Mouse (Mus musculus) neural tube, embryonic 11.5 days (tissue): ENCODE data around the gene Gng13. TPM values are rescaled to one million over a fixed set of nuclear protein-coding genes. Genes with fewer than 3 reads are reported as not detected.

Experiments
- ATAC-seq: fragments of 200-750 bp; cut with Nextera tagmentation; 2 replicates; pipeline ENCODE4 v1.8.0; 2017; ENCODE audit warnings: moderate number of reproducible peaks, mild to moderate bottlenecking, moderate TSS enrichment, moderate library complexity; ENCODE audit not compliant: insufficient read depth, low FRiP score, low TSS enrichment
- DNase-seq: peaks from one replicate; pipeline ENCODE4 v3.0.0-alpha.2; 2015; ENCODE audit warnings: low spot score
- H3K27ac ChIP-seq: fragments of 300-500 bp; sonication (generic); 2 replicates; pipeline ENCODE4 v1.5.1; 2014; ENCODE audit warnings: low read depth, mild to moderate bottlenecking, low read length
- H3K27me3 ChIP-seq: fragments of 300-500 bp; sonication (generic); 2 replicates; pipeline ENCODE4 v1.6.1; 2014; ENCODE audit warnings: mild to moderate bottlenecking, low read length, mixed read lengths; ENCODE audit not compliant: control insufficient read depth, insufficient read depth
- H3K36me3 ChIP-seq: fragments of 300-500 bp; sonication (generic); 2 replicates; pipeline ENCODE4 v1.6.1; 2014; ENCODE audit warnings: mild to moderate bottlenecking, low read length, moderate library complexity, mixed read lengths; ENCODE audit not compliant: control insufficient read depth, insufficient read depth
- H3K4me1 ChIP-seq: fragments of 300-500 bp; sonication (generic); 2 replicates; pipeline ENCODE4 v1.6.1; 2014; ENCODE audit warnings: low read length, mixed read lengths; ENCODE audit not compliant: control insufficient read depth, insufficient read depth
- H3K4me2 ChIP-seq: fragments of 300-500 bp; sonication (generic); 2 replicates; pipeline ENCODE4 v1.6.1; 2014; ENCODE audit warnings: low read depth, mild to moderate bottlenecking, moderate library complexity
- H3K4me3 ChIP-seq: fragments of 300-500 bp; sonication (generic); 2 replicates; pipeline ENCODE4 v1.5.1; 2014; ENCODE audit warnings: low read depth, low read length
- H3K9ac ChIP-seq: fragments of 300-500 bp; sonication (generic); 2 replicates; pipeline ENCODE4 v1.6.1; 2014; ENCODE audit warnings: mild to moderate bottlenecking, low read length
- H3K9me3 ChIP-seq: fragments of 300-500 bp; sonication (generic); 2 replicates; pipeline ENCODE4 v1.6.1; 2016; ENCODE audit warnings: low read length; ENCODE audit not compliant: control insufficient read depth
- WGBS: fragments of 180-500 bp; shearing (Covaris S2); extraction: QIAGEN DNeasy Blood & Tissue Kit; methylation state at CpG from one replicate; pipeline ENCODE4 v1.1.7; 2014; 5-methylcytosine and 5-hydroxymethylcytosine counted together
- polyA plus RNA-seq: library from polyadenylated mRNA; unstranded; fragments of >200 nt; fragmentation: Nextera tagmentation; extraction: Ambion mirVana; gene quantifications from 2 replicates; pipeline ENCODE4 v1.2.1, GENCODE M21; 2014

The Gng13 gene
- polyA plus RNA-seq, 1 experiment from 2014 or later, result 2.8 TPM

GRCm38 (mm10) chr17:25698446-25698845, 18.5 kb upstream of the Gng13 start:
- 17% methylated on average over 7 of the region's 7 CpGs for WGBS
- ATAC-seq, result no peak
- H3K9ac ChIP-seq, result no peak overlapping the region
- H3K4me3 ChIP-seq, result no peak overlapping the region
- H3K9me3 ChIP-seq, result no peaks in the 10 kb centered on the region
- no peaks in the 10 kb centered on the region for H3K27me3 ChIP-seq
- no peak overlapping the region for H3K27ac ChIP-seq
- peak; percentile 82 for DNase-seq
- no peaks in the 10 kb centered on the region for H3K36me3 ChIP-seq
- H3K4me2 ChIP-seq, result no peak overlapping the region
- no peaks in the 10 kb centered on the region for H3K4me1 ChIP-seq

- Histone ChIP-seq H3K4me1 (no peaks in the 10 kb centered on the region), H3K4me3 (no peak overlapping the region), H3K27me3 (no peaks in the 10 kb centered on the region), H3K27ac (no peak overlapping the region), H3K9ac (no peak overlapping the region), H3K36me3 (no peaks in the 10 kb centered on the region), H3K9me3 (no peaks in the 10 kb centered on the region), H3K4me2 (no peak overlapping the region)
- 57% methylated on average over 9 of the region's 9 CpGs for WGBS
- ATAC-seq (no peak), DNase-seq (no peak)
Measured at GRCm38 (mm10) chr17:25700863-25701496, 16.0 kb upstream of the Gng13 start.

- H3K27me3 ChIP-seq, result no peaks in the 10 kb centered on the region
- no peaks in the 10 kb centered on the region for H3K9me3 ChIP-seq
- H3K9ac ChIP-seq, result no peak overlapping the region
- no peak overlapping the region for H3K4me3 ChIP-seq
- H3K27ac ChIP-seq, result no peak overlapping the region
- H3K4me2 ChIP-seq, result no peak overlapping the region
- DNase-seq, result no peak
- no peaks in the 10 kb centered on the region for H3K4me1 ChIP-seq
- 83% methylated on average over 2 of the region's 2 CpGs for WGBS
- no peak for ATAC-seq
- no peaks in the 10 kb centered on the region for H3K36me3 ChIP-seq
Measured at GRCm38 (mm10) chr17:25709994-25710393, 7.0 kb upstream of the Gng13 start.

- Histone ChIP-seq H3K27ac (no peak overlapping the region), H3K9me3 (no peaks in the 10 kb centered on the region), H3K4me1 (no peaks in the 10 kb centered on the region), H3K27me3 (no peaks in the 10 kb centered on the region), H3K36me3 (no peaks in the 10 kb centered on the region), H3K4me3 (no peak overlapping the region), H3K4me2 (no peak overlapping the region), H3K9ac (no peak overlapping the region)
- WGBS, result 87% methylated on average over 4 of the region's 4 CpGs
- DNase-seq, result no peak
- ATAC-seq, result no peak
Measured at GRCm38 (mm10) chr17:25711136-25711535, 5.8 kb upstream of the Gng13 start.

GRCm38 (mm10) chr17:25715627-25716026, 1.3 kb upstream of the Gng13 start:
- Histone ChIP-seq H3K27me3 (peaks cover 19% of the 10 kb centered on the region), H3K4me1 (peaks cover 10% of the 10 kb centered on the region), H3K9ac (no peak overlapping the region), H3K4me3 (no peak overlapping the region), H3K36me3 (peaks cover 2% of the 10 kb centered on the region; the same call in 1 of the 2 replicates), H3K27ac (no peak overlapping the region), H3K9me3 (no peaks in the 10 kb centered on the region), H3K4me2 (no peak overlapping the region)
- ATAC-seq (no peak), DNase-seq (no peak)
- WGBS, result 54% methylated on average over 3 of the region's 3 CpGs

- H3K36me3 ChIP-seq, result peaks cover 2% of the 10 kb centered on the region; the same call in 1 of the 2 replicates
- H3K9ac ChIP-seq, result no peak overlapping the region
- H3K27ac ChIP-seq, result no peak overlapping the region
- H3K4me3 ChIP-seq, result no peak overlapping the region
- H3K4me1 ChIP-seq, result peaks cover 10% of the 10 kb centered on the region
- H3K4me2 ChIP-seq, result no peak overlapping the region
- peaks cover 19% of the 10 kb centered on the region for H3K27me3 ChIP-seq
- no peaks in the 10 kb centered on the region for H3K9me3 ChIP-seq
- no peak for DNase-seq
- WGBS, result 2% methylated on average over 6 of the region's 6 CpGs
- no peak for ATAC-seq
Measured at GRCm38 (mm10) chr17:25716130-25716529, 841 bp upstream of the Gng13 start.

- Histone ChIP-seq H3K4me3 (0 out of 2 replicates have a peak overlapping the region, but pooled peaks have one; percentile 29), H3K9ac (peak overlapping the region; percentile 45), H3K27me3 (peaks cover 19% of the 10 kb centered on the region), H3K4me1 (peaks cover 10% of the 10 kb centered on the region), H3K9me3 (no peaks in the 10 kb centered on the region), H3K36me3 (peaks cover 4% of the 10 kb centered on the region; the same call in 1 of the 2 replicates), H3K4me2 (peak overlapping the region; percentile 69), H3K27ac (no peak overlapping the region)
- ATAC-seq, result no peak
- WGBS, result 11% methylated on average over 6 of the region's 6 CpGs
- DNase-seq, result no peak
Measured at GRCm38 (mm10) chr17:25717691-25718090, 720 bp downstream of the Gng13 start.

- H3K36me3 ChIP-seq, result peaks cover 8% of the 10 kb centered on the region
- H3K4me3 ChIP-seq, result no peak overlapping the region
- H3K27ac ChIP-seq, result no peak overlapping the region
- H3K4me1 ChIP-seq, result peaks cover 14% of the 10 kb centered on the region
- ATAC-seq, result no peak
- 95% methylated on average over 5 of the region's 5 CpGs for WGBS
- peaks cover 16% of the 10 kb centered on the region for H3K27me3 ChIP-seq
- H3K9me3 ChIP-seq, result no peaks in the 10 kb centered on the region
- H3K4me2 ChIP-seq, result no peak overlapping the region
- DNase-seq, result no peak
- H3K9ac ChIP-seq, result no peak overlapping the region
Measured at GRCm38 (mm10) chr17:25721476-25721875, 4.5 kb downstream of the Gng13 start.

GRCm38 (mm10) chr17:25723470-25723869, 6.5 kb downstream of the Gng13 start:
- H3K9me3 ChIP-seq, result no peaks in the 10 kb centered on the region
- DNase-seq, result no peak
- peaks cover 8% of the 10 kb centered on the region for H3K36me3 ChIP-seq
- H3K27ac ChIP-seq, result no peak overlapping the region
- no peak overlapping the region for H3K9ac ChIP-seq
- no peaks in the 10 kb centered on the region for H3K27me3 ChIP-seq
- H3K4me2 ChIP-seq, result no peak overlapping the region
- H3K4me3 ChIP-seq, result no peak overlapping the region
- ATAC-seq, result no peak
- 95% methylated on average over 19 of the region's 19 CpGs for WGBS
- H3K4me1 ChIP-seq, result peaks cover 18% of the 10 kb centered on the region
